Mouse (Mus musculus) ES-CJ7 (cell line): ENCODE results near the gene Piga.

Experiments
- DNase-seq: peaks from one replicate; pipeline ENCODE4 v3.0.0; 2011; ENCODE audit warnings: low read depth, low spot score

Gene Piga

DNA sequence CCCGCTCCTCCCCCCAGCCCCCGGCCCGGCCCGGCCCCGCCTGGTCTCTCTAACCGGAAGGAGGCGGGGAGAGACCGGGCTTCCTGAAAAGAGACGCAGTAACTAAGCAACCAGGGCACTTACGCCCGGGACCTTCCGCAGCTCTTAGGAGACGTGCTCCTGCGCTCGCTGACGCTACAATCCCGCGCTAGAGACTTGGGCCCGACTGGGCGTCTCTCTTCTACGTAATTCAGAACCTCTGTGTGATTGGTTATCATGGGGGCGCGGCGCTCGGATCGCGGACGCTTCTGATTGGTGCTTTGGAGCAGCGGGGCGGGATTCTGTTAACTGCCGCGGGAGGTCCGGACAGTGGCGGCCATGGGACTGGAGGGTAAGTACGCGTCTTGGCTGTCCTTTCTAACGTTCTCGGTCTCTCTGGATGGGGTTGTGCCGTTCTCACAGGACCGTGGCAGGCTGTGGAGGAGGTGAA lies at the start of gene Piga:
Gene Piga (plus strand): TSS at position 317 of the 469 bp plus-strand sequence.
- peak; percentile 96 for DNase-seq

DNA sequence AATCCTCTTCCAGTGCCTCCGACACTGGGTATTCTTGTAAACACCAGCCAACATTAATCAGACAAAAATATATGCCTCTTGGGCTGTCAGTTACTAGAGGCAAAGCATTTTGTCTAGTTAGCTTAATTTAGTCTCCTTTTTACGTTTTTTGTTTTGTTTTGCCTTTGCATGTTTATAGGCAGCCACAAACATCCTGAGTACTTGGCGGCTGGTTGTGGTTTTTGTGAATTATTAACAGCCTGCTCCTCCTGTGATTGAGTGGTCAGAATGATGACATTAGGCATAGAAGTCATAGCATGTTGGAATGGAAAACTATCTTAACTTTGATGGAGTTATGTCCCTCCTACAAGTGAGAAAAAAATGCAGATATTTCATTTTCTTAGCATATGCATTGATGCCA lies 49.0 kb upstream of the Piga start:
- no peak for DNase-seq

DNA sequence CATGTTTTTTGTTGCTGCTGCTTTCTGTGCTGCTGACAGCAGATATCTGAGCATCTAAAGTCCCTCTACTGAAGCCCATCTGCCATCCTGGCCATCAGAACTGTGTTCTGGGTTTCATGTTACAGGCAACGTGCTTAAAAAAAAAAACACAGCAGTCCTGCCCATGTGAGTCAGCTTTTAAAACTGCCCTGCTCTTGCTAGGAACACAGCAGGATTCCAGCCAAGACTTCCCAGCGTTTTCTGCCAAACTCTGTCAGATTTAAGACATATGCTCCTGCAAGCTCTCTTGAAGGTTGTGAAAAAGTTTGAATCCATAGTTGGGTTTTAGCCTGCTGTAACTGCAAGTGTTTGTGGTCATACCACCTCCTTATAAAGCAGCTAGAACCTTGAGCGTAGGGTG lies 46.5 kb upstream of the Piga start, which contains the start of gene Vegfd:
Gene Vegfd (plus strand): TSS at position 298 of the 400 bp plus-strand sequence.
- no peak for DNase-seq

DNA sequence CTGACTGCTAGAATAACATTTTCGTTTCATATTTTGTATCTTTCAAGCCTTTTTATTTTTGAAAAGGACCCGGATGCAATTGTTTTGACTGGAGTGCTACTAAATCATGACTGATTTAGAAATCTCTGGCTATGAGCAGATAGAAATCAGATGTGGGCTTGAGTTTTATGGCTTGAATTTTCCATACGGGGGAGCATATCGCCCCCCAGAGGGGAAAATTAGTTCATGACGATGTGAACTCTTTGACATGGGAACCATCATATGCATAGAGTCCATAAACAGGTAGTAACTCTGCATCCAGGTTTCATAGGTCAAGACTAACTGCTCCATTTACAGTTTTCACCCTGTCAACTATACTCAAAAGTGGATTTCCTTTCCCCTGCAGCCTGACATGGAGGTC lies 45.0 kb upstream of the Piga start:
- no peak for DNase-seq

DNA sequence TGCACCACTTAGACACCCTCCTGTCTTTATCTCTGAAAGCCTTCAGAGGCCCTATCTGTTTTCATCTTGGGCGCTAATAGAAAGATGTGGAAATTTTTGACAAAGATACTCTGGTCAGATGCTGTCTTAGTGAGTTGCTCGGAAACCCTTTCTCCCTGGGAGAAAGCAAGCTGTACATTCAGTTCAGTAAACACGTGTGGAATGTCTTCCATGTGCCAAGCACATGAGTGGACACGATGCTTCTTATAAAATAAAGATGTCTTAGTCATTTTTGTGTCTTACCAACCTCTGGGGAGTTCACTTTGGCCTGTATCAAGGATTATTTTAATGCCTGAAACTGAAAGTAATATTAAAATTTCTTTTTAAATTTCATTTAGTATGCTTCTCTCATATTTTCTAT lies 39.9 kb upstream of the Piga start:
- no peak for DNase-seq

DNA sequence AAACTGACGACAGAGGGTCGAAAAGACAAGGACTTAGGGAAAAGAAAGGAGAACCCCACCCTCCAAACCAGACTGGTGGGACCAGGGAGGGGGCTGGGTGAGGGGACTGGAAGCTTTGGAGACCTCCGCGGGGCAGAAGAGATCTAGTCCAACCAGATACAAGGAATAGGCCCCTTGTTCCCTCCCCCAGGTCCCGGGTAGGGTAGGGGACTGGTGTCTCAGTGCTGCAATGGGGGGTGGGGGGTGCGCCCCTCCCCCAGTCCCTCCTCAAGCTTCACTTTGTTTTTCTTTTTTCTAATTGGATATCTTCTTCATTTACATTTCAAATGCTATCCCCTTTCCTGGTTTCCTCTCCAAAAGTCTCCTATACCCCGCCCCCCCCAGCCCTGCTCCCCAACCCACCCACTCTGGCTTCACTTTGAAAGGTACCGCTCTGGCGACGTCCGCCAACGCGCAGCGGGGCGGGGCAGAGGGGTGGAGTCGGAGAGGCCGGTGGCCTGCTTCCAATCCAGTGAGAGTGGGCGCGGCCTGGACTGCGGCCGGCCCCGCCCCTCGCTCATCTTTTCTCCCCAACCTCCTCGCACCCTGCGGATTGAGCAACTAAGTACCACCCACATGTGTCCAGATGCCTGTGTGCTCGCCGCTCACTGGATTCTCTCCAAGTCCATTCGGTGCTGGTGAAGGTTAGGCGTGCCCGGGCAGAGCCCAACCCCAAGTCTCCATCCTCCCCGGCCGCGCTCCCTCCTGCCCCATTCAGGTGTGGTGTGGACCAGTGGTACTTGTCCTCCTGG lies 37.8 kb upstream of the Piga start:
- peak; percentile 94 for DNase-seq

DNA sequence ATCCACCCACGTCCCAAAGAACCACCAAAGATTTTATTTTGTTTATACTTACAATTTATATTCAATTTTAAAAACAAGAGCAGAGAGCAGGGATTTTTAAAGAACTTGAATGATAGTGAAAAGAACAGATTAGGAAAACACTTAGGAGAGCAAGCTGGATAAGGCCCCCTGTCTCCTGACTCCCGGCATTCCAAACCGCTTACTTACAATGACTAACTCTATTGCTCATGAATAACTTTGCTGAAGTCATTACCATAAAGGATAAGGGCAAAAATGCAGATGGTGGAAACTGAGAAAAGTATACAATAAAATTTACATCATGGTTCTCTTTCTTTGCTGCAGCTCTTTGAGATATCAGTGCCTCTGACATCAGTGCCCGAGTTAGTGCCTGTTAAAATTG lies 25.5 kb upstream of the Piga start:
- DNase-seq, result no peak

DNA sequence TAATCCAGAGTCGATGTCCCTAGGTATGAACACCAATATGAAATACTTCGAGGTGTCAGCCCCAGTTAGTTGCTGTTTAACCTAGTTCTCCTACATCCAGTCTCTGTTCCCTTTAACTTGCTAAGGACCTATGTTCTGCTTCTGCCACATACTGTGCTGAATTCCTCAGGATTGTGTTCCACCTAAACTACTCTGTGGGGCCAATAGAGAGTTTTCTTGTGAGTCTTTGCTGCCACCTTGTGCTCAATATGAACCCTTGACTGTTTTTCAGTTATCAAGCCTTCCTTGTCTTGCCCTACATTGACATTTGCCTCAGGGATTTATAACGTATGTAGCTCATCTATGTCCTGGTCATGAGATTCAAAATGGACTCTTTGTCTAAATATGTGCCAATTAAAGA lies 21.1 kb upstream of the Piga start:
- peak; percentile 35 for DNase-seq

DNA sequence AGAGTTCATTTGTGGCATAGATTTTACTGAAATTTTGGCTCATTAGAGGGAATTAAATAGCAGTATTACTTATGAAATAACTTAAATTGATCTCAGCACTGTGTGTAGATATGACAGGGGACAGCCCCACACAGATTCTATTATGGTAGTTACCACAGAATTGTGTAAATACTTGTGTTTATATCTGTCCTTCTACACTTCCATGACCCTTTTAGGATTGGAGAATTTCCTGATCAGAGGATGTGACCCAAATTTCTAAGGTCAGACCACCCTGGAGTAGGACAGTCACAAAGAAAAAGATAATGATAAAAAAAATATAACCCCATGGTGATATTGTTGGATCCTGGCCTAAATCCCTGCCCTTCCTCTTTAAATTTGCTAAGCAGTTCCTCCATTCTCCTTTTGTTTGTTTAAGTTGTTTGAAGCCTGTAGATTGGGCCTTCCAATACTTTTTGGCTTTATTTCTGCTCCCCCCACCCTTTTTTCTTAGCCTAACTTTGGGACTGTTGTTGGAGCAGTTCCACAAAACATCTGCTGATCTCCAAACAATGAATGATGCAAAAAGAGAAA lies 14.4 kb upstream of the Piga start:
- no peak for DNase-seq

DNA sequence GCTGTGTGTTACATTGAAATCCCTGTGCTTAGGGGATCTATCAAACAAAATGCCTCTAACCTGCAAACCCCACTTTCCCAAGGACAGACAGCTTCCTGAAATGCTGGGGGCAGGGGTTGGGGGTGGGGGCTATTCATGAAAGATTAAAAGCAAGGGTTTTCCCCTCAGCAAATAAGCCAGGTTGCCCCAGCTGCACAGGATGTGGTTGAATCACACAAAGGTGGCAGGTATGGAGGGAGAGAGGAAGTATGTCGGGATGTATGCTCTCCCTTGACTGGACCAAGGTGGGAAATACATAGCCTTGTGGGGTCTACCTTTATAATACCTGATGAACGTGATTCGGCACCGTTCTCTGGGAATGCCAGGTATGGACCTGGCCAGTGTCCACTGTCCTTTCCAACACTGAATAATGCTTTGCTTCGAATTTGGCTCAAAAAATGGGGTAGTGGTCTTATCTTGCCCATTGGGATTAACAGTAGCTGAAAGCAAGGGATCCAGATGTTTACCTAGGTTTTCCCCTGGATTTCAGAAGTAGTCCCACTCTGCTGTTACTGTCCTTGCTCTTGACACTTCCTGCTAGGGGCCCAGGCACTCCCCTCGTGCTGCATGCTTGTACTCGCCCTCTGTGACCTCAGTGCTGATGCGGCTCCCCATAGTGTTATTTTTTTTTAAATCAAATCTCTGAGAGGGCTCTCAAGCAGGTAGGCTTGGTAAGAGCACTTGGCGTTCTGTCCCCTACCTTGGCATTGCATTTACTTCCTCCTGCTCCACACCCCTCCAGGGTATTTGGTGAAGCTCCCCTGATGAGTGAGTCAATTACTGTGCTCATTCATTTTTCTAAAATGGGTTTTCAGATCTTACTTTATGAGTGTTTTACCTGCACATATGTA lies 13.2 kb upstream of the Piga start:
- DNase-seq, result no peak

DNA sequence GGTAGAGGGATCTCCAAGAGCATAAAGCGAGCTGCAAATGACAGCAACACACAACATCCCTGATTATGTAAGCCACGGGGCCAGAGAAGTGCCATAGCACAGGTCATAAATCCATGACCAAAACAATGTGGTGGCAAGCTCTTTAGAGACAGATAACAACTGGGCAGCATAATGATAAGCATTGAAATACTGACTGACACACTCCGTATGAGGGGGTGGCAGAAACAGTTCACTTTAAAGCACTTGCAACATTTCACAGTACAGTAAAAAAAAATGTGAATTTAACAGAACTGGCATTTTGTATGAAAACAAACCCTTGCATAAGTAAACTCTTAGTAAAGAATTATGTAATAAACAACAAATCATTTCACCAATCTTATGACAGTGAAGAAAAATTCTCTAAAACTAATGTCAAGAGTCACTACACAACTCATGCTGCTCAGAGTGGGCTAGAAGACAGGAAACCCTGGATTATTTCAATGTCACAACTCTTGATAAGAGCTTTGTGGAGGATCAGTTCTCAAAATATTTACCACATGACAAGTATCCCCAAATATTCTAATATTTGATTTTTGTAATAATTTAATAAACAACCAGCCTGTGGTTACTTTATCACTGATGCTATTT lies 11.2 kb upstream of the Piga start:
- DNase-seq, result no peak

DNA sequence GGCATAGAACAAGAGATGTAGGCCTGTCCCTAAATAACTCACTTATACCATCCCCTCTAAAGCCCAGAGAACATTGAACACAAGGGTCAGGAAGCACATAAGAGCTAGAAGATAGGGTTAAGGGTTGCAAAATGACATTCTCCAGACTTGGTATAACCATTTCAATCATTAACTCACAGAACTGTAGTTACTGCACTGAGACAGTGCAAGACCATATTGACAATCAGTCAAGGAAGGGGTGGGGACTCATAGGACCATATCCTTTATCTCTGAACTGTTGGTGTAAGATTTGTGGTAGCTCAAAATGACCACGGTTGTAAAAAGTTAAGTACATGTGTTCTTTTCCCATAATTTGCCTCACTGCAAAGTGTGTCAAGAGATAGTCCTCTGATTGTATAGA lies 9.0 kb upstream of the Piga start:
- no peak for DNase-seq

DNA sequence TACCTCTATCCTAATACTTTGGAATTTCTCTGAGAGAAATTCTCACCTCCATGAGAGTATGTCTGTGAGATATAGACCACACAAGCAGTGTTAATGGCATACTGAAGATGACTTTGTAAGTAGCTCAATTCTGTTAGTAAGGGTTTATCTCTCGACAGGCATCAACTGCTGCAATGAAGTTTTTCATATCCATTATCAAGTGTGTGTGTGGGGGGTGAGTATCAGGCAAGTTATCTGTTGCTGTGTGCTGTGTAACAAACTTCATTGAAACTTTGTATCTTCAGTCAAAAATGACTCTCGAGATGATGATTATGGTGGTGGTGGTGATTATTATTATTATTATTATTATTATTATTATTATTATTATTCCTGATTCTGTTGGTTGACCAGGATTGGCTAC lies 2.8 kb upstream of the Piga start:
- DNase-seq, result no peak

DNA sequence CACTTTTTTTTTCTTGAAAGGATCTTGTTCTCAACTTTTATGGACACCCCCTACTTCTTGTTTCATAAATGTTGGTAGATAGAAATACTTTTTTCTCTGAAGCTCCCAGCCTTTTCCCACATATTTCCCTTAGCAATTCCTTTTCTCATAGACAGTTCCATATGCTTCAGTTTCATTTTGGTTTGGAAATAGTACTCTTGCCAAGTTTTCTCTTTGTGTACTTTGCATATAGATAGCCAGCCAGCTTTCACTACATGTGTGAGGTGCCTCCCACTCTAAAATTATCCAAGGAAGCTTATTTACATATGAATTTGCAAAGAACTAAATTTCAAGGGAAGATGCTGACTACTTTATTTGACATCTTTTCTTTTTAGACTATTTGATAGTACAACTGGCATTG lies 1.6 kb upstream of the Piga start:
- no peak for DNase-seq

DNA sequence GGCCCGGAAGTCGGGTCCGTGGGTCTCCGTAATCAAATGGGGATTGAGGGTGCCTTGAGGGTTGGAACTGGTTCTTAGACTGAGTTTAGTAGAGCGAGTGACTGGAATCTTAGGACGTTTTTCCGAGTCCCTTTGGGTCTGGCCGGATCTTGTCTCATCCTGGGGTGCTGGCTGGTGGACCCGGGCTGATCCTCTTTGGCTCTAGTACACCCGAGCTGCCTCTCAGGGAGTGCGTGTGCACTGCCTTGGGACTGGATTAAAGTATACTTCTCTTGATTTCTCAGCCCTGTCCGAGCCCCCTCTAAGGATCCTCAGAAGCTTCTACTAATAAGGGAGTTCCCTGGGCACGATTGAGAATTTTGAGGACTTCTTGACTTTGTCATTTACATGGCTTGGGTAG lies 368 bp downstream of the Piga start:
- DNase-seq, result no peak

DNA sequence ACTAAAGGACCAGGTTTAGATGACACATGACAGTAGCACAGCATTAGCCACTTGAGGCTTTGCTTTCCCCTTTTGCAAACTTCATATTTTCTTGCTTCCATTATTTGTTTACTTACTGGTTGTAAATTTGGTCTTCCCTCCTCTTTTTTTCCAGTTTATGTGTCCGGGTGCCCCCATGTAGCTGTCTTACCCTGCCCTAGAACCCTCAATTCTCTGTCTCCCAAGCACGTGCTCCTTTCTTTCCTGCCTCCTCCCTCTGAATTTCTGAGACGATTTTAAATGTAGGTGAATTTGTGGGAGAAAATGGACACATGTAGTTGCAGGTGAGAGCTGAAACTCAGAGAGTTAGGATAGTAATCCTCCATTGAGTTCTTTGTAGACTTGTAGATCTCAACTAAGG lies 931 bp downstream of the Piga start:
- DNase-seq, result no peak

DNA sequence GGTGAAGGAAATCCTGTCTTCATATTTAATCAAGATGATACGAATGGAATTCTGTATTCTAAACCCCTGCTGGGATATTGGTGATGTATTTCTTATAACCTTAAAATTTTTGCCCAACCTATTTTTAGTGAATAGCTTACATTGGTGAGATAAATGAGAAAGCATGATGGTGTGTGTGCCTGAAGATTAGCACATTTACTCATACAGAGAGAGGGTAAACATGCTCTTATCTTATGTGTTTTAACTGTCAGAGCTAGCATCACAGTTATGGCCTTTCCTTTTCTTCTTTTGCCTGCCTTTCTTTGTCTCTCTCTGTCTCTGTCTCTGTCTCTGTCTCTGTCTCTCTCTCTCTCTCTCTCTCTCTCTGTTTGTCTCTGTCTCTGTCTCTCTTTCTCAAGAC lies 5.2 kb downstream of the Piga start:
- DNase-seq, result no peak

DNA sequence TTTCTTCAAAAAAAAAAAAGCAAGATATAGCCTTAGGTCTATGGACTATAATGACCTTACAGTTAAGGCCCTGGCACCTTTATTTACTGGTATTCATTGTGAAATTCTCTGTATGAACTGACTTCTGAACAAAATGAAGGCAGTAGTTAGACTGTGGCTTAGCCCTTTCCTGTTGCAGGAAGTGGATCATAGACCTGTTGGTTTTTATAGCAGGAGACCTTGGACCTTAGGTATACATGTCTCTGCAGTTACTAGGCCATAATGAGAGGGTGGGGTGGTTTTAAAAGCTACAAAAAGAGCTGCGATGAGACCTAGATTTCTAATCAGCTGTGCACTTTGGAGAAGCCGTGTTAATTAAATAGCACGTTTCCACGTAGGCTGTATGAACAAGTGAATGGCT lies 7.7 kb downstream of the Piga start:
- DNase-seq, result no peak

DNA sequence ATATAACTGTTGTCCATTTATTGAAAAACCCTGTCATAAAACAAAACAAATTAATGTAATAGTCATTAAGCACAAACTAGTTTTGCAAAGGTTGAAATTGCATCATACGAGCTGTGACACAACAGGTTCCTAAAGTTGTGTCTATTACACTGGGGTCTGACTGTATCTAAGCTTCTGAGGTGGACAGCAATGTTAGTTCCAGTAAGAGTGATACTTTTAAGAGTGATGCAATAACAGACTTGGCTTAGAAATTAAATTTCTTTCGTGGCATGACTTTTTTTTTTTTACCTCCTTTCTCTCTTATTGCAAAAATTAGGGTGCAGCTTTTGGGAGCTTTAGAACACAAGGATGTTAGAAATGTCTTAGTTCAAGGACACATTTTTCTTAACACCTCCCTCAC lies 8.6 kb downstream of the Piga start:
- no peak for DNase-seq

DNA sequence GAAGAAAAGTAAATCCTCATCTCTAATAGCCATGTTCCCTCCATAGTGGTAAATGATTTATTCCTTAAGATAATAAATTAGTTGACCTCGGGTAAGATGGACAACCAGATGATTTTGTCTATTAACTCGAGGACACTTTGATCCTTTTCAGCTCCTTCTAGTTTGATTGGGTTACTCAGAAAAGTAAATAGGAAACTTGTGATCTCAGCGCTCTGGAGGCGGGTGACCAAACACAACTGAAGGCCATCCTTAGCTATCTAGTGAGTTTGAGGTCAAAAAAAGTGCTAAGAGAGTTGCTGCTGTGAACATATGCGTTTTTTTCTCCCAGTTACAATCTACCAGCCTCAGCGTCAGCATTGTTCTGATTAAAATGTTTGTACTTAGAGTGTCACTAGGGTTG lies 11.0 kb downstream of the Piga start:
- no peak for DNase-seq

DNA sequence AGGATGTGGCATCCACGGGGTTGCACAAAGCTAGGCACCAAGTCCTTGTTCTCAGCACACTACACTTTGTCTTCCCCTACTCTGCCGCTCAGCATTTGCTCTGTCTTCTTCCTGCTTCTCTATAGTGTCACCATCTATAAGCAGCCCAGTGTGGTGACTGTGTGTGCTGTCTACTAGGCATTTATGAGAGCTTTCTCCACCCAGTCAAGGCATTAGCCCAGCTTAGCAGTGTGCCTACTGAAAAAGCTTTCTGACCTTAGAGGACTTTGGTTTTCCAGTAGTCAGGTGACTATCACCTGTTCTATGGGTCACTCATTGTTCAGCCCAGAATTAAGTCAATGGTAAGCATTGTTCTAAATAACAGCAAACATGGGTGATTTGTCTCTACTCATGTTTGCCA lies 11.5 kb downstream of the Piga start:
- DNase-seq, result no peak

DNA sequence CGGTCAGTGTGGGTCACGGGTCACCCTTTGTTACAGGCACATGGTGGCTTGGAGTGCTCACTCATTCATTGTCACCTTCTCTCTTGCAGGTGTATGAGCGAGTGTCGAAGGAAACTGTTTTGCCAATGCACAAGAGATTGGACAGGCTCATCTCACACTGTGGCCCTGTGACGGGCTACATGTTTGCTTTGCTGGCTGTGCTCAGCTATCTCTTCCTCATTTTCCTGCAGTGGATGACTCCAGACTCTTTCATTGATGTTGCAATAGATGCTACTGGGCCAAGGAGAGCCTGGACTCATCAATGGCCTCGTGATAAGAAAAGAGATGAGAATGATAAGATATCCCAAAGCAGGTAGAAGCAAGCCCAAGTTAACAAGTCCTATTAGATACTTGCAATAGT lies 12.0 kb downstream of the Piga start:
- no peak for DNase-seq
